Mouse (Mus musculus) skeletal muscle tissue, postnatal 0 days (tissue): ENCODE data around the gene Psmd7. TPM values are rescaled to one million over a fixed set of nuclear protein-coding genes. Genes with fewer than 3 reads are reported as not detected.

ENCODE experiments used
- microRNA counts: library from miRNA; unstranded; fragments of <30 nt; microRNA quantifications from one replicate; lab custom pipeline; 2015
- microRNA-seq, 2 experiments: library from miRNA; unstranded; fragments of <30 nt; microRNA quantifications; one replicate each; pipeline ENCODE4; 2016
- polyA plus RNA-seq: library from polyadenylated mRNA; unstranded; fragments of >200 nt; fragmentation: Nextera tagmentation; extraction: Ambion mirVana; gene quantifications from 2 replicates; pipeline ENCODE4 v1.2.1, GENCODE M21; 2015

The Psmd7 gene
- polyA plus RNA-seq, result 195 and 205 TPM in 2 replicates

GRCm38 (mm10) chr8:107587995-107588780 lies at the start of gene Psmd7:
TSS of gene Psmd7 (minus strand) at chr8:107588464.

MicroRNAs encoded within 50 kb of the gene (microRNA counts, 519-probe panel; counts per million panel counts)
- microRNA mmu-miR-140 (lab: Ali Mortazavi, UCI), result 2,049 counts per million, percentile 65 among the panel's probes with 10 or more counts

Small RNA genes lying within 50 kb of the gene (microRNA-seq; reads per million reads assigned to microRNA genes)
- gene Mir140, result 1,052 to 1,179 reads per million in 2 experiments

Other genes with a start within 250 kb of the Psmd7 start
- 3.9 and 4.4 TPM in 2 replicates for gene Nqo1, start 185.3 kb downstream of the Psmd7 start, polyA plus RNA-seq
- gene Nob1, start 163.4 kb downstream of the Psmd7 start, polyA plus RNA-seq, result 31.9 and 33.8 TPM in 2 replicates
- 14.1 and 17.0 TPM in 2 replicates for gene Wwp2, start 152.1 kb downstream of the Psmd7 start, polyA plus RNA-seq